Mouse (Mus musculus) limb, embryonic 15.5 days (tissue): ENCODE measurements around the gene Gm765. TPM values are rescaled to one million over a fixed set of nuclear protein-coding genes. Genes with fewer than 3 reads are reported as not detected.

ENCODE experiments used
- ATAC-seq: fragments of 200-750 bp; cut with Nextera tagmentation; 2 replicates; pipeline ENCODE4 v1.8.0; 2017; ENCODE audit warnings: low read depth, moderate TSS enrichment; ENCODE audit not compliant: insufficient number of reproducible peaks, low FRiP score, low TSS enrichment
- H3K27ac ChIP-seq: fragments of 300-500 bp; sonication (generic); 2 replicates; pipeline ENCODE4 v1.5.1; 2015; ENCODE audit warnings: moderate library complexity, mild to moderate bottlenecking, inconsistent platforms
- H3K27me3 ChIP-seq: fragments of 300-500 bp; sonication (generic); 2 replicates; pipeline ENCODE4 v1.6.1; 2015; ENCODE audit warnings: inconsistent platforms
- H3K36me3 ChIP-seq: fragments of 300-500 bp; sonication (generic); 2 replicates; pipeline ENCODE4 v1.6.1; 2015; ENCODE audit warnings: inconsistent platforms
- H3K4me1 ChIP-seq: fragments of 300-500 bp; sonication (generic); 2 replicates; pipeline ENCODE4 v1.6.1; 2015; ENCODE audit warnings: inconsistent platforms
- H3K4me2 ChIP-seq: fragments of 300-500 bp; sonication (generic); 2 replicates; pipeline ENCODE4 v1.6.1; 2015; ENCODE audit warnings: mild to moderate bottlenecking, inconsistent platforms
- H3K4me3 ChIP-seq: fragments of 300-500 bp; sonication (generic); 2 replicates; pipeline ENCODE4 v1.5.1; 2015; ENCODE audit warnings: mild to moderate bottlenecking, inconsistent platforms
- H3K9ac ChIP-seq: fragments of 300-500 bp; sonication (generic); 2 replicates; pipeline ENCODE4 v1.6.1; 2015; ENCODE audit warnings: inconsistent platforms
- H3K9me3 ChIP-seq: fragments of 300-500 bp; sonication (generic); 2 replicates; pipeline ENCODE4 v1.6.1; 2016; ENCODE audit warnings: inconsistent platforms
- WGBS: fragments of 180-500 bp; shearing (Covaris S2); methylation state at CpG from one replicate; pipeline ENCODE4 v1.1.7; 2015; 5-methylcytosine and 5-hydroxymethylcytosine counted together
- polyA plus RNA-seq: library from polyadenylated mRNA; unstranded; fragments of >200 nt; fragmentation: Nextera tagmentation; extraction: Ambion mirVana; gene quantifications from 2 replicates; pipeline ENCODE4 v1.2.1, GENCODE M21; 2015

The Gm765 gene
- polyA plus RNA-seq, 1 experiment from 2014 or later, result 1.6 TPM

GRCm38 (mm10) chr6:98287521-98287920 lies 55.0 kb downstream of the Gm765 start:
- Histone ChIP-seq H3K9ac (no peak overlapping the region), H3K36me3 (no peaks in the 10 kb centered on the region), H3K4me1 (0 out of 2 replicates have a peak, but pooled peaks cover 4% of the 10 kb centered on the region), H3K4me3 (no peak overlapping the region), H3K4me2 (no peak overlapping the region), H3K27ac (no peak overlapping the region), H3K27me3 (no peaks in the 10 kb centered on the region), H3K9me3 (no peaks in the 10 kb centered on the region)
- no peak for ATAC-seq
- WGBS, result 18% methylated on average over 6 of the region's 6 CpGs

- Histone ChIP-seq H3K4me1 (no peaks in the 10 kb centered on the region), H3K27me3 (no peaks in the 10 kb centered on the region), H3K9ac (no peak overlapping the region), H3K9me3 (no peaks in the 10 kb centered on the region), H3K4me3 (no peak overlapping the region), H3K36me3 (no peaks in the 10 kb centered on the region), H3K4me2 (no peak overlapping the region), H3K27ac (no peak overlapping the region)
- 80% methylated on average over 2 of the region's 2 CpGs for WGBS
- ATAC-seq, result no peak
Observed at GRCm38 (mm10) chr6:98285190-98285589, 57.4 kb downstream of the Gm765 start.

- no peak for ATAC-seq
- no peak overlapping the region for H3K4me2 ChIP-seq
- H3K27ac ChIP-seq, result no peak overlapping the region
- no peaks in the 10 kb centered on the region for H3K9me3 ChIP-seq
- H3K36me3 ChIP-seq, result no peaks in the 10 kb centered on the region
- no peak overlapping the region for H3K4me3 ChIP-seq
- WGBS, result 71% methylated on average over 4 of the region's 4 CpGs
- H3K4me1 ChIP-seq, result no peaks in the 10 kb centered on the region
- no peak overlapping the region for H3K9ac ChIP-seq
- H3K27me3 ChIP-seq, result no peaks in the 10 kb centered on the region
Observed at GRCm38 (mm10) chr6:98282791-98283190, 59.8 kb downstream of the Gm765 start.

- no peak overlapping the region for H3K4me3 ChIP-seq
- no peaks in the 10 kb centered on the region for H3K9me3 ChIP-seq
- no peak overlapping the region for H3K27ac ChIP-seq
- H3K4me2 ChIP-seq, result no peak overlapping the region
- no peak overlapping the region for H3K9ac ChIP-seq
- no peaks in the 10 kb centered on the region for H3K36me3 ChIP-seq
- H3K27me3 ChIP-seq, result no peaks in the 10 kb centered on the region
- WGBS, result 95% methylated on average over 1 of the region's 1 CpGs
- no peak for ATAC-seq
- H3K4me1 ChIP-seq, result no peaks in the 10 kb centered on the region
Observed at GRCm38 (mm10) chr6:98271553-98271952, 71.0 kb downstream of the Gm765 start.

- H3K4me2 ChIP-seq, result no peak overlapping the region
- no peaks in the 10 kb centered on the region for H3K27me3 ChIP-seq
- H3K9me3 ChIP-seq, result no peaks in the 10 kb centered on the region
- H3K36me3 ChIP-seq, result no peaks in the 10 kb centered on the region
- WGBS, result 69% methylated on average over 2 of the region's 2 CpGs
- H3K4me3 ChIP-seq, result no peak overlapping the region
- H3K27ac ChIP-seq, result no peak overlapping the region
- ATAC-seq, result no peak
- no peaks in the 10 kb centered on the region; the same call in 1 of the 2 replicates for H3K4me1 ChIP-seq
- no peak overlapping the region for H3K9ac ChIP-seq
Observed at GRCm38 (mm10) chr6:98262961-98263360, 79.6 kb downstream of the Gm765 start.

GRCm38 (mm10) chr6:98259016-98259415 lies 83.5 kb downstream of the Gm765 start:
- no peaks in the 10 kb centered on the region for H3K36me3 ChIP-seq
- ATAC-seq, result no peak

GRCm38 (mm10) chr6:98246449-98246848 lies 96.1 kb downstream of the Gm765 start:
- WGBS, result 65% methylated on average over 2 of the region's 2 CpGs
- H3K4me3 ChIP-seq, result no peak overlapping the region
- no peak for ATAC-seq

More at GRCm38 (mm10) chr6:98259016-98259415, 83.5 kb downstream of the Gm765 start:
- H3K4me1 ChIP-seq, result peaks cover 2% of the 10 kb centered on the region; the same call in 1 of the 2 replicates
- no peak overlapping the region for H3K4me3 ChIP-seq
- WGBS, result 34% methylated on average over 2 of the region's 2 CpGs
- no peak overlapping the region for H3K4me2 ChIP-seq
- H3K27me3 ChIP-seq, result no peaks in the 10 kb centered on the region
- no peak overlapping the region for H3K27ac ChIP-seq
- H3K9me3 ChIP-seq, result no peaks in the 10 kb centered on the region
- no peak overlapping the region for H3K9ac ChIP-seq

GRCm38 (mm10) chr6:98243186-98243585 lies 99.4 kb downstream of the Gm765 start:
- ATAC-seq, result no peak
- no peak overlapping the region for H3K4me2 ChIP-seq
- no peak overlapping the region for H3K9ac ChIP-seq
- H3K4me1 ChIP-seq, result peaks cover 14% of the 10 kb centered on the region
- 0 out of 2 replicates have a peak overlapping the region, but pooled peaks have one; percentile 11 for H3K27ac ChIP-seq
- H3K4me3 ChIP-seq, result no peak overlapping the region
- H3K36me3 ChIP-seq, result no peaks in the 10 kb centered on the region
- no peaks in the 10 kb centered on the region for H3K27me3 ChIP-seq
- WGBS, result 34% methylated on average over 6 of the region's 6 CpGs
- no peaks in the 10 kb centered on the region for H3K9me3 ChIP-seq

More at GRCm38 (mm10) chr6:98246449-98246848, 96.1 kb downstream of the Gm765 start:
- Histone ChIP-seq H3K27me3 (no peaks in the 10 kb centered on the region), H3K36me3 (no peaks in the 10 kb centered on the region), H3K9ac (no peak overlapping the region), H3K4me1 (peaks cover 9% of the 10 kb centered on the region), H3K4me2 (no peak overlapping the region), H3K9me3 (no peaks in the 10 kb centered on the region), H3K27ac (no peak overlapping the region)

- H3K4me3 ChIP-seq, result no peak overlapping the region
- peak overlapping the region; percentile 57 for H3K27ac ChIP-seq
- peaks cover 14% of the 10 kb centered on the region for H3K4me1 ChIP-seq
- H3K9me3 ChIP-seq, result no peaks in the 10 kb centered on the region
- no peak overlapping the region for H3K9ac ChIP-seq
- H3K36me3 ChIP-seq, result no peaks in the 10 kb centered on the region
- ATAC-seq, result no peak
- H3K4me2 ChIP-seq, result no peak overlapping the region
- no peaks in the 10 kb centered on the region for H3K27me3 ChIP-seq
- WGBS, result 50% methylated on average over 8 of the region's 8 CpGs
Observed at GRCm38 (mm10) chr6:98240561-98241272, 101.8 kb downstream of the Gm765 start.

- Histone ChIP-seq H3K4me1 (no peaks in the 10 kb centered on the region), H3K27me3 (no peaks in the 10 kb centered on the region), H3K9me3 (no peaks in the 10 kb centered on the region), H3K9ac (no peak overlapping the region), H3K27ac (no peak overlapping the region), H3K4me2 (no peak overlapping the region), H3K36me3 (no peaks in the 10 kb centered on the region), H3K4me3 (no peak overlapping the region)
- ATAC-seq, result no peak
- 97% methylated on average over 3 of the region's 3 CpGs for WGBS
Observed at GRCm38 (mm10) chr6:98234097-98234496, 108.5 kb downstream of the Gm765 start.

- Histone ChIP-seq H3K4me2 (no peak overlapping the region), H3K4me1 (peaks cover 5% of the 10 kb centered on the region), H3K9me3 (no peaks in the 10 kb centered on the region), H3K27me3 (no peaks in the 10 kb centered on the region), H3K27ac (no peak overlapping the region), H3K9ac (no peak overlapping the region), H3K36me3 (no peaks in the 10 kb centered on the region), H3K4me3 (no peak overlapping the region)
- WGBS, result 95% methylated on average over 8 of the region's 8 CpGs
- ATAC-seq, result no peak
Observed at GRCm38 (mm10) chr6:98223923-98224322, 118.6 kb downstream of the Gm765 start.

GRCm38 (mm10) chr6:98221970-98222369 lies 120.6 kb downstream of the Gm765 start:
- peak; percentile 91 for ATAC-seq
- no peak overlapping the region for H3K9ac ChIP-seq
- no peaks in the 10 kb centered on the region for H3K9me3 ChIP-seq
- H3K4me2 ChIP-seq, result peak overlapping the region; percentile 35
- peak overlapping the region; percentile 22 for H3K4me3 ChIP-seq
- H3K27ac ChIP-seq, result peak overlapping the region; percentile 67
- peaks cover 5% of the 10 kb centered on the region for H3K4me1 ChIP-seq
- H3K27me3 ChIP-seq, result no peaks in the 10 kb centered on the region
- 28% methylated on average over 16 of the region's 16 CpGs for WGBS
- no peaks in the 10 kb centered on the region for H3K36me3 ChIP-seq
